Mouse (Mus musculus) Muller cell, postnatal 12 days (primary cell): ENCODE measurements at regions not wholly inside any gene's neighbourhood (a gene's known extent, or its start where the extent isn't known, plus 50 kb on each side); places are given as distances from the start of the nearest gene placed in this dataset.
A peak's percentile ranks its signal among the peaks of the same experiment; 100 is the strongest.

Experiments used
- DNase-seq: peaks from one replicate; pipeline ENCODE4 v3.0.0-alpha.2; 2015; ENCODE audit errors: inconsistent ontology term

- no peak for DNase-seq
Observed at GRCm38 (mm10) chr7:69578958-69579810, 787.4 kb downstream of the Nr2f2 start.

GRCm38 (mm10) chr7:69577754-69578153, 788.8 kb downstream of the Nr2f2 start:
- DNase-seq, result no peak

GRCm38 (mm10) chr7:69576596-69576995, 789.9 kb downstream of the Nr2f2 start:
- DNase-seq, result no peak

- DNase-seq, result peak; percentile 51
Observed at GRCm38 (mm10) chr7:69573730-69574129, 792.8 kb downstream of the Nr2f2 start.

GRCm38 (mm10) chr7:69572626-69573394, 793.7 kb downstream of the Nr2f2 start:
- DNase-seq, result no peak

GRCm38 (mm10) chr7:69566949-69567348, 799.6 kb downstream of the Nr2f2 start:
- DNase-seq, result no peak

- DNase-seq, result peak; percentile 73
Observed at GRCm38 (mm10) chr7:69564432-69564831, 802.1 kb downstream of the Nr2f2 start.

GRCm38 (mm10) chr7:69554776-69555175, 805.7 kb upstream of the Arrdc4 start:
- no peak for DNase-seq

- DNase-seq, result no peak
Observed at GRCm38 (mm10) chr7:69553981-69554380, 804.9 kb upstream of the Arrdc4 start.

- DNase-seq, result no peak
Observed at GRCm38 (mm10) chr7:69536072-69536471, 787.0 kb upstream of the Arrdc4 start.

- DNase-seq, result no peak
Observed at GRCm38 (mm10) chr7:69513966-69514365, 764.9 kb upstream of the Arrdc4 start.

- DNase-seq, result peak; percentile 52
Observed at GRCm38 (mm10) chr7:69510389-69510788, 761.3 kb upstream of the Arrdc4 start.

GRCm38 (mm10) chr7:69493062-69493930, 744.3 kb upstream of the Arrdc4 start:
- DNase-seq, result peak; percentile 47

- DNase-seq, result peak; percentile 61
Observed at GRCm38 (mm10) chr7:69490566-69491466, 741.8 kb upstream of the Arrdc4 start.

- no peak for DNase-seq
Observed at GRCm38 (mm10) chr7:69488630-69489029, 739.6 kb upstream of the Arrdc4 start.

- no peak for DNase-seq
Observed at GRCm38 (mm10) chr7:69487111-69487510, 738.1 kb upstream of the Arrdc4 start.

GRCm38 (mm10) chr7:69484552-69484951, 735.5 kb upstream of the Arrdc4 start:
- no peak for DNase-seq
